Mouse (Mus musculus): ENCODE results near the gene Eomes.

The Eomes gene

DNA sequence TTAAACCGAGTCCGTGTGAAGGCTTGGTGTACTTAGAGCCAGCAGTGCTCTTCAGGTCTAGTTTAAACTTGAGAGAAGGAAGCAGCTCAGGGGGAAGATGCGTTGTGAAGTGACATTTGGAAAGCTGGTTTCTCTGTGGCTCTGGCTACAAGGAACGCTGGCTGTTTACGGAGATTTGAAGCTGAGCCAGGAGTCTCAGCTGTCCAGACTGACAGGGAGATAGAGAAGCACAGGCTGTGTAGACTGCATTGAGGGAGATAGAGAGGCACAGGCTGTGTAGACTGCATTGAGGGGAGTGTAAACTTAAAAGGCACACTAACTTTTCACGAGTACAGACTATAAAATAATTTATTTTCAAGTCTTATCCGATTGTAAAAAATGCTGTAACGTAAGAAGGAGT lies 42.0 kb downstream of the Eomes start:
- peak; percentile 36 to 53 for DNase-seq

DNA sequence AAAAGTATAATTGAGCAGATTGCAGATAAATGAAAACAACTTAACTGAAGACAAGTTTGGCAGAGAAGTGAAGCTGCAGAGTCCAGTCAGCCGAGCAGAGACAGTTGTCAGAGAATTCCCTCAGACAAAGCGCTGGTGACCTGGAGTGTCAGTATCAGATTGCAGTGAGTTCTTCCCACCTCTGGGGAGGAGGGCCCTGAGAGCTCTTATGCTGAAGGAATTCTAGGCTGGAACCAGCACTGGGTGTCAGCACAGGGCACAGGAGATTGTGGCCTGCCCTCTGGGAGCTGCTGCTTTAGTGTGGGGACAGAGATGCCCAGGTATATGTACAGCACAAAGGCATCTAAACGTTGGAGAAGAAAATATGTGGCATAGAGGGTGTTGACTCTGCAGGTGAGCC lies 42.8 kb downstream of the Eomes start:
- no peak for DNase-seq

DNA sequence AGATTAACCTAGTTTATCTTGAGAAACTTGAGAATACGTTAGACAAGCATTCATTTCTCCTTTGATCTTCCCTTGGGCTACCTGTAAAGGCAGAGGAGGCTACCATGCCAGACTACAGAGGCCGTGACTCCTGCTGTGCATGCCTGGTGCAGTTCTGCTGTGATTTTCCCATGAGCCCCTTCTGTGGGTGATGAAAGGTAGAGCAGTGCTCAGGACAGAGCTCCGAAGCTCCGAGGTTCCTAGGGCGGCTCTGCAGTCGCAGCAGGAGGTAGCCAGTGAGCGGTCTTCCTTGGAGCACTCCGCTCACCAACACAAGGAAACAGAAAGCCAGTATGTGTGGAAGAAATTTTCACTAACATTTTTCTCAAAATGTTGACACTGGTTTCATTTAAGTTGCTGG lies 43.6 kb downstream of the Eomes start:
- no peak for DNase-seq

DNA sequence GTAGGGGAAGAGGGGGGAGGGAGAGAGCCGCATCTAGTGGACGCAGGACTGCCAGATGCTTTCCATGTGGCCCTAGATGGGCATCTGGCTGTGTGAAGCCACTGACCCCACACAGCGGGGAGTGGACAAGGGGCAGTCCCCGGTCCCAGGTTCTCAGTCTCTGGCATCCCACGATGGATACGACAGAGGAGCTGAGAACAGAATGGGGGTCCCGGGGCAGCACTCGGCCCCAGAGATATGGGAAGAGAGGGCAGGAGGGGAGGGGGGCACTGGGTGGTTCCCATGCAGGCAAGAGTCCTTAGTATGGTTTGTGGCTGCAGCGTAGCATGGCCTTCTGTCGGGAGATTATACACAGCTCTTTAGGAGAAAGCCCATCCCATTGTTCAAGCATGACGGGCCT lies 45.7 kb downstream of the Eomes start:
- DNase-seq: no peak

DNA sequence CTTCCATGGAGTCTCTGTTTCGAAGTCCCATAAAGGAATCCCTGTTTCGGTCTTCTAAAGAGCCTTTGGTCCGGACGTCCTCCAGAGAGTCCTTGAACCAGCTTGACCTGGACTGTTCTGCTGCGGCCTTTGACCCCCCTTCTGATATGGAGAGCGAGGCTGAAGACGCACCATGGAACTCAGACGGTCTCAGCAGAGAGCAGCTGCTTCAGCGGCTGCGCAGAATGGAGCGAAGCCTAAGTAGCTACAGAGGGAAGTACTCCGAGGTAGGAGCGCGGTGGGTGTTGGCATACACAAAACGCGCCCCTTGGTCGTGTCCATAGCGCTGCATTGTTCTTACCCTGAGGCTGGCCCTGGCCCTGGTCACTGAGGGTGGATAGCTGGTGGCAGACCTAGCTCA lies 49.0 kb downstream of the Eomes start:
- no peak for DNase-seq

DNA sequence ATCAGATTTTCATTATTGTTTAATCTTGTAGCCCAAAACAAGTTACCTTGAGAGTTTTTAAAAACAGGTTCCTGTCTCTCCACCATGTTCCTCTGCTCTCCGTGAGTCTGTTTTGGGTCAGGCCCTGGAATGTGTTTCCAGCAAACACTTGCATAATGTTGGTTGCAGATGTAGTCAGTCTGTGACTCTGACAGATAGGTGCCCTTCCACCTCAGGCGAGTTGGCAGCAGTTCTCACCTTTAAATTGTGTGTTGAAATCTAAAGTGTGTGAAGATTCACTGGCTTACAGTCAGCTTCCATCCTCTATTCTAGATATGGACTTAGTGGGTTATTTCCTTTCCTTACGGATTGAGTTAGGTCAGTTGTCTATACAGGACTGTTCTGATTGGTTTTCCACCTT lies 51.8 kb downstream of the Eomes start:
- DNase-seq: no peak

DNA sequence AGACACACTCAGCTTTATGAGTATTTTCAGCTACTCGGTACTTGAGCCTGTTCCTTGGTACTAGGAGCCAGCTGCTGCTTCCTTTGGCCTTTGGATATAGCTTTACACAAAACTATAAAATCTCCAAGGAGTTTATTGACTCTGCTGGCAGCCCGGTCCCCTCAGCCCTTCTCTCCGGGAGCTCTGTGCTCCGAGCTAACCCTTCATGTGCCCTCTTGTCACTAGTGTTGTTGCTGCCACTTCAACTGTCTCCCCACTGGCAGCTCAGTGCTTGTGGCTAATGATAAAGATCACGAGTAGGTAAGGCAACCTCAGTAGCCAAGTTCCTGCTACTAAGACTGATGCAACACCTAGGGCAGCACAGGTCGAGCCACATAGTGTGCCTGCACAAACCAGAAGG lies 52.7 kb downstream of the Eomes start:
- no peak for DNase-seq

DNA sequence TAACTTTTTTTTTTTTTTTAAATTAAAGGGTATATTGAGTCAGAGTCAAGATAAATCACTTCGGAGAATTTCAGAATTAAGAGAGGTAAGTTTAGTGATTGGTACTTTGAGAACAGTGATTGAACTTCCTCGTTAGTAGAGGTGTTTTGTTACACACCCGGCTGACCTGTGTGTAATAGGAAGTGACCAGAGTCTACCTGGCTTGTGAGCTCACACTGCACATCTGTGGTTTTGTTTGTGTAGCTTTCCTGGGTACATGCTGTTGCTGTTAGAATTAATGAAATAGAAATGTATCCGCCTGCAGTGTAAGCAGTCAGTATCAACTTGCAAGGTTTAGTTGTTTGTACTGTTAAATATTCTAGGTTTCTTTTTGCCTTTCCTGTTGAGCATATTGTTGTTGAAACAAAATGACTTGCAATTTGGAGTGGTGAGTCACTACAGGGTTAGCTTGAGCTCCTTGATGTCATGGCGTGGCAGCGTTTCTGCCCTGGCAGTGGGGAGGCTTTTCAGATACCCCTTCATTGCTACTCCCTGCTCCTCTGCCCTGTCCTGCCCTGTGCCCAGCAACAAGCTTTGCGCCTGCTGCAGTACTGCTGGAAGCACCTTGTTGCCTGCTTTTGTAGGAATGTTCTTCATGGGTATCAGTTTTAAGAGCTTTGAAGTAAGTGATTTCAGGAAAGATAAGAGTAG lies 54.6 kb downstream of the Eomes start:
- DNase-seq: no peak
